Mouse (Mus musculus): ENCODE data around the gene Gm10273. TPM values are rescaled to one million over a fixed set of nuclear protein-coding genes. Genes with fewer than 3 reads are reported as not detected.
"Not testable (repeated sequence)": the region's sequence is repeated elsewhere in the genome, so short reads cannot be mapped to it uniquely, and the experiment has no call there.

The Gm10273 gene
- polyA plus RNA-seq (2015; fragmentation: Nextera tagmentation; extraction: Ambion mirVana): not detected in 2 replicates

- WGBS: 92% methylated on average over 8 of the region's 25 CpGs
- H3K27me3 ChIP-seq (replicated peaks; ENCODE audit: control insufficient read depth, insufficient read depth, low read length); H3K27ac ChIP-seq (ENCODE audit: low read length); H3K4me1 ChIP-seq (ENCODE audit: control insufficient read depth, insufficient read depth, low read length); H3K4me2 ChIP-seq (ENCODE audit: low read depth, low read length); H3K4me3 ChIP-seq (ENCODE audit: low read length); H3K36me3 ChIP-seq (ENCODE audit: control insufficient read depth, insufficient read depth, low read length); H3K9me3 ChIP-seq (ENCODE audit: control insufficient read depth, low read length); ATAC-seq; H3K9ac ChIP-seq (ENCODE audit: low read depth, low read length): not testable (repeated sequence)
Measured at GRCm38 (mm10) chr10:59395461-59395860, at the start of gene Gm10273. TSS of gene Gm10273 (plus strand) at chr10:59395632.

GRCm38 (mm10) chr10:59346560-59346959 lies 48.9 kb upstream of the Gm10273 start:
- 96% methylated on average over 2 of the region's 2 CpGs for WGBS
- no peak for ATAC-seq
- H3K4me2 ChIP-seq (ENCODE audit: low read depth, low read length): no peak overlapping the region
- H3K4me1 ChIP-seq (ENCODE audit: control insufficient read depth, insufficient read depth, low read length): no peaks in the 10 kb centered on the region
- no peak overlapping the region for H3K9ac ChIP-seq (ENCODE audit: low read depth, low read length)
- H3K9me3 ChIP-seq (ENCODE audit: control insufficient read depth, low read length): no peaks in the 10 kb centered on the region
- H3K36me3 ChIP-seq (ENCODE audit: control insufficient read depth, insufficient read depth, low read length): peaks cover 22% of the 10 kb centered on the region
- H3K27me3 ChIP-seq (replicated peaks; ENCODE audit: control insufficient read depth, insufficient read depth, low read length): no peaks in the 10 kb centered on the region
- H3K27ac ChIP-seq (ENCODE audit: low read length): no peak overlapping the region
- no peak overlapping the region for H3K4me3 ChIP-seq (ENCODE audit: low read length)

- Histone ChIP-seq H3K27me3 (replicated peaks; ENCODE audit: control insufficient read depth, insufficient read depth, low read length) (no peaks in the 10 kb centered on the region), H3K4me2 (ENCODE audit: low read depth, low read length) (no peak overlapping the region), H3K36me3 (ENCODE audit: control insufficient read depth, insufficient read depth, low read length) (peaks cover 24% of the 10 kb centered on the region), H3K9ac (ENCODE audit: low read depth, low read length) (no peak overlapping the region), H3K27ac (ENCODE audit: low read length) (no peak overlapping the region), H3K4me1 (ENCODE audit: control insufficient read depth, insufficient read depth, low read length) (no peaks in the 10 kb centered on the region), H3K9me3 (ENCODE audit: control insufficient read depth, low read length) (no peaks in the 10 kb centered on the region), H3K4me3 (ENCODE audit: low read length) (no peak overlapping the region)
- ATAC-seq: peak; percentile 70
- 91% methylated on average over 9 of the region's 9 CpGs for WGBS
Measured at GRCm38 (mm10) chr10:59348200-59348599, 47.2 kb upstream of the Gm10273 start.

- H3K27me3 ChIP-seq (replicated peaks; ENCODE audit: control insufficient read depth, insufficient read depth, low read length): no peaks in the 10 kb centered on the region
- H3K36me3 ChIP-seq (ENCODE audit: control insufficient read depth, insufficient read depth, low read length): peaks cover 29% of the 10 kb centered on the region
- no peak for ATAC-seq
- H3K4me1 ChIP-seq (ENCODE audit: control insufficient read depth, insufficient read depth, low read length): no peaks in the 10 kb centered on the region
- no peak overlapping the region for H3K9ac ChIP-seq (ENCODE audit: low read depth, low read length)
- H3K9me3 ChIP-seq (ENCODE audit: control insufficient read depth, low read length): no peaks in the 10 kb centered on the region
- H3K4me3 ChIP-seq (ENCODE audit: low read length): no peak overlapping the region
- 95% methylated on average over 2 of the region's 2 CpGs for WGBS
- no peak overlapping the region for H3K4me2 ChIP-seq (ENCODE audit: low read depth, low read length)
- no peak overlapping the region for H3K27ac ChIP-seq (ENCODE audit: low read length)
Measured at GRCm38 (mm10) chr10:59349536-59349935, 45.9 kb upstream of the Gm10273 start.

- Histone ChIP-seq H3K36me3 (ENCODE audit: control insufficient read depth, insufficient read depth, low read length) (peaks cover 23% of the 10 kb centered on the region), H3K9ac (ENCODE audit: low read depth, low read length) (no peak overlapping the region), H3K4me3 (ENCODE audit: low read length) (no peak overlapping the region), H3K4me2 (ENCODE audit: low read depth, low read length) (no peak overlapping the region), H3K9me3 (ENCODE audit: control insufficient read depth, low read length) (no peaks in the 10 kb centered on the region), H3K27ac (ENCODE audit: low read length) (no peak overlapping the region), H3K27me3 (replicated peaks; ENCODE audit: control insufficient read depth, insufficient read depth, low read length) (no peaks in the 10 kb centered on the region), H3K4me1 (ENCODE audit: control insufficient read depth, insufficient read depth, low read length) (0 out of 2 replicates have a peak, but pooled peaks cover 3% of the 10 kb centered on the region)
- ATAC-seq: no peak
- 52% methylated on average over 1 of the region's 1 CpGs for WGBS
Measured at GRCm38 (mm10) chr10:59353065-59353464, 42.4 kb upstream of the Gm10273 start.

GRCm38 (mm10) chr10:59354120-59354519 lies 41.3 kb upstream of the Gm10273 start:
- Histone ChIP-seq H3K4me1 (ENCODE audit: control insufficient read depth, insufficient read depth, low read length) (0 out of 2 replicates have a peak, but pooled peaks cover 3% of the 10 kb centered on the region), H3K4me3 (ENCODE audit: low read length) (no peak overlapping the region), H3K9me3 (ENCODE audit: control insufficient read depth, low read length) (no peaks in the 10 kb centered on the region), H3K27ac (ENCODE audit: low read length) (no peak overlapping the region), H3K27me3 (replicated peaks; ENCODE audit: control insufficient read depth, insufficient read depth, low read length) (no peaks in the 10 kb centered on the region), H3K9ac (ENCODE audit: low read depth, low read length) (no peak overlapping the region), H3K36me3 (ENCODE audit: control insufficient read depth, insufficient read depth, low read length) (peaks cover 18% of the 10 kb centered on the region), H3K4me2 (ENCODE audit: low read depth, low read length) (no peak overlapping the region)
- no peak for ATAC-seq
- 92% methylated on average over 12 of the region's 12 CpGs for WGBS

GRCm38 (mm10) chr10:59355020-59355419 lies 40.4 kb upstream of the Gm10273 start:
- Histone ChIP-seq H3K9ac (ENCODE audit: low read depth, low read length) (no peak overlapping the region), H3K9me3 (ENCODE audit: control insufficient read depth, low read length) (no peaks in the 10 kb centered on the region), H3K36me3 (ENCODE audit: control insufficient read depth, insufficient read depth, low read length) (peaks cover 20% of the 10 kb centered on the region), H3K4me3 (ENCODE audit: low read length) (no peak overlapping the region), H3K27ac (ENCODE audit: low read length) (no peak overlapping the region), H3K4me1 (ENCODE audit: control insufficient read depth, insufficient read depth, low read length) (0 out of 2 replicates have a peak, but pooled peaks cover 3% of the 10 kb centered on the region), H3K27me3 (replicated peaks; ENCODE audit: control insufficient read depth, insufficient read depth, low read length) (no peaks in the 10 kb centered on the region), H3K4me2 (ENCODE audit: low read depth, low read length) (no peak overlapping the region)
- 83% methylated on average over 8 of the region's 8 CpGs for WGBS
- ATAC-seq: no peak

GRCm38 (mm10) chr10:59358744-59359143 lies 36.7 kb upstream of the Gm10273 start:
- 0 out of 2 replicates have a peak, but pooled peaks cover 13% of the 10 kb centered on the region for H3K36me3 ChIP-seq (ENCODE audit: control insufficient read depth, insufficient read depth, low read length)
- no peak overlapping the region for H3K4me3 ChIP-seq (ENCODE audit: low read length)
- H3K27ac ChIP-seq (ENCODE audit: low read length): no peak overlapping the region
- no peaks in the 10 kb centered on the region for H3K27me3 ChIP-seq (replicated peaks; ENCODE audit: control insufficient read depth, insufficient read depth, low read length)
- 0 out of 2 replicates have a peak, but pooled peaks cover 3% of the 10 kb centered on the region for H3K4me1 ChIP-seq (ENCODE audit: control insufficient read depth, insufficient read depth, low read length)
- no peak overlapping the region for H3K9ac ChIP-seq (ENCODE audit: low read depth, low read length)
- WGBS: 88% methylated on average over 4 of the region's 4 CpGs
- ATAC-seq: no peak
- no peak overlapping the region for H3K4me2 ChIP-seq (ENCODE audit: low read depth, low read length)
- no peaks in the 10 kb centered on the region for H3K9me3 ChIP-seq (ENCODE audit: control insufficient read depth, low read length)

GRCm38 (mm10) chr10:59363208-59363607 lies 32.2 kb upstream of the Gm10273 start:
- Histone ChIP-seq H3K4me3 (ENCODE audit: low read length) (no peak overlapping the region), H3K36me3 (ENCODE audit: control insufficient read depth, insufficient read depth, low read length) (0 out of 2 replicates have a peak, but pooled peaks cover 12% of the 10 kb centered on the region), H3K4me2 (ENCODE audit: low read depth, low read length) (no peak overlapping the region), H3K27me3 (replicated peaks; ENCODE audit: control insufficient read depth, insufficient read depth, low read length) (no peaks in the 10 kb centered on the region), H3K27ac (ENCODE audit: low read length) (no peak overlapping the region), H3K9ac (ENCODE audit: low read depth, low read length) (no peak overlapping the region), H3K9me3 (ENCODE audit: control insufficient read depth, low read length) (no peaks in the 10 kb centered on the region), H3K4me1 (ENCODE audit: control insufficient read depth, insufficient read depth, low read length) (no peaks in the 10 kb centered on the region)
- WGBS: 88% methylated on average over 2 of the region's 2 CpGs
- no peak for ATAC-seq

GRCm38 (mm10) chr10:59364551-59364950 lies 30.9 kb upstream of the Gm10273 start:
- Histone ChIP-seq H3K36me3 (ENCODE audit: control insufficient read depth, insufficient read depth, low read length) (peaks cover 22% of the 10 kb centered on the region; the same call in 1 of the 2 replicates), H3K4me1 (ENCODE audit: control insufficient read depth, insufficient read depth, low read length) (no peaks in the 10 kb centered on the region)
- no peak for ATAC-seq

More at GRCm38 (mm10) chr10:59364551-59364950, 30.9 kb upstream of the Gm10273 start:
- Histone ChIP-seq H3K4me2 (ENCODE audit: low read depth, low read length) (no peak overlapping the region), H3K4me3 (ENCODE audit: low read length) (no peak overlapping the region), H3K27ac (ENCODE audit: low read length) (no peak overlapping the region), H3K27me3 (replicated peaks; ENCODE audit: control insufficient read depth, insufficient read depth, low read length) (no peaks in the 10 kb centered on the region), H3K9me3 (ENCODE audit: control insufficient read depth, low read length) (no peaks in the 10 kb centered on the region), H3K9ac (ENCODE audit: low read depth, low read length) (no peak overlapping the region)
- 70% methylated on average over 3 of the region's 3 CpGs for WGBS
